Mouse (Mus musculus): ENCODE measurements around the gene Irf4.

- no peak for TF ChIP-seq CTCF (IDR thresholded peaks at IDR 0.05; ENCODE audit: insufficient read depth, low read length)
- TF ChIP-seq POLR2A (IDR thresholded peaks at IDR 0.05; ENCODE audit: borderline replicate concordance, extremely low read depth, low read depth, low read length) = no peak
These were observed 18.8 kb upstream of the Irf4 start for GRCm38 (mm10) chr13:30730104-30730793.

All from lung, adult 2 months (tissue).